Mouse (Mus musculus): ENCODE data around the gene Gm38100. TPM values are rescaled to one million over a fixed set of nuclear protein-coding genes. Genes with fewer than 3 reads are reported as not detected.

Gene Gm38100
- 0.11 TPM in 1 of 2 replicates, not detected in the other for polyA plus RNA-seq (2012; ENCODE audit: insufficient read depth, low replicate concordance)

- peaks cover 7% of the 10 kb centered on the region for H3K4me1 ChIP-seq
Observed at GRCm38 (mm10) chr1:175920029-175920428, at the start of gene Gm38100. Gene Gm38100 (plus strand): TSS chr1:175920329.

GRCm38 (mm10) chr1:175870716-175871115, 49.4 kb upstream of the Gm38100 start:
- Histone ChIP-seq H3K4me3 (replicated peaks) (no peak overlapping the region), H3K27me3 (replicated peaks) (no peaks in the 10 kb centered on the region), H3K36me3 (replicated peaks; ENCODE audit: low read length) (no peaks in the 10 kb centered on the region), H3K9me3 (no peaks in the 10 kb centered on the region), H3K4me1 (peaks cover 6% of the 10 kb centered on the region)
- TF ChIP-seq FLI1 (IDR thresholded peaks at IDR 0.05; ENCODE audit: low read length) (no peak), GATA1 (IDR thresholded peaks at IDR 0.05; ENCODE audit: borderline replicate concordance, low read length) (no peak)

More at GRCm38 (mm10) chr1:175920029-175920428, at the start of gene Gm38100:
- H3K36me3 ChIP-seq (replicated peaks; ENCODE audit: low read length) = no peaks in the 10 kb centered on the region
- TF ChIP-seq FLI1 (IDR thresholded peaks at IDR 0.05; ENCODE audit: low read length) = no peak
- TF ChIP-seq GATA1 (IDR thresholded peaks at IDR 0.05; ENCODE audit: borderline replicate concordance, low read length) = no peak
- peaks cover 12% of the 10 kb centered on the region for H3K27me3 ChIP-seq (replicated peaks)
- H3K9me3 ChIP-seq = no peaks in the 10 kb centered on the region
- H3K4me3 ChIP-seq (replicated peaks) = no peak within 1 kb of the TSS

DNA sequence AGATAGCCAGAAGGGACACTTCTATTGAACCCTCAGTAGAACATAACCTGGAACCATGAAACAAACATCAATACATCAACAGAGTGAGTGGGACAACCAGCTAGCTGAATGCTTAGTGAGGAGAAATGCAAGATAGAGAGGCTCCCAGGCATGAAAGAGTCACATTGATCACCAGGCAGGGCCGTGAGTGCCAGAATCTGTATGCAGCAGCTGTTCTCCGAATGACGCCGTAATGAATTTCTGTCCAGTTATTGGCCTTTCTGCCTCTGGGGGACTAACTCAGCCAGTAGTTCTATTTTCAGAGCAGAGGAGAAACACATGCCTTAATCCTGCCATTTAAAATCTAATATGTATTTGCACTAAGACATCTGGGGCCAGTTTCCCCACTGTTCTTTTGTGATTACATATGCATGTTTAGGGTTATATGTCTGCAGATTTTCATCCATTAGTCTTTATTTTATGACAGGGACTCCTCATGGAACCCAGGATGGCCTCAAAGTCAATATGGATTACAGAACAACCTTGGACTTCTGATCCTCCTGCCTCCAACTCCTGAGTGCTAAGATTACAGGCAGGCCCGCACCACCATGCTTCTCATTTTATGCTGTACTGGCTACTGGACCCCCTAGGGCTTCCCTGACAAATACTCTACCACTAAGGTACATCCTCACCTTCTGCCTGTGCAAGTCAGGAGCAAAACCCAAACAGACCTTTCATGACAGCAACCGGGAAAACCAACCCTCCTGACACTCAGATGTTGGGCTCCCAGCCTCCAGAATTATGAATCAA, 47.9 kb upstream of the Gm38100 start:
- no peaks in the 10 kb centered on the region for H3K36me3 ChIP-seq (replicated peaks; ENCODE audit: low read length)
- H3K27me3 ChIP-seq (replicated peaks) = no peaks in the 10 kb centered on the region

GRCm38 (mm10) chr1:175880453-175881296, 39.5 kb upstream of the Gm38100 start, which contains the start of gene Exo1:
Gene Exo1 (plus strand): TSS chr1:175880581.
- Histone ChIP-seq H3K27me3 (replicated peaks) (no peaks in the 10 kb centered on the region), H3K9me3 (no peaks in the 10 kb centered on the region), H3K4me1 (peaks cover 20% of the 10 kb centered on the region), H3K36me3 (replicated peaks; ENCODE audit: low read length) (peaks cover 35% of the 10 kb centered on the region), H3K4me3 (replicated peaks) (peak within 1 kb of the TSS; percentile 97)
- TF ChIP-seq FLI1 (IDR thresholded peaks at IDR 0.05; ENCODE audit: low read length) (no peak; the same call in none of the 2 replicates), GATA1 (IDR thresholded peaks at IDR 0.05; ENCODE audit: borderline replicate concordance, low read length) (no peak)

More for the DNA sequence above, 47.9 kb upstream of the Gm38100 start:
- Histone ChIP-seq H3K4me1 (peaks cover 6% of the 10 kb centered on the region), H3K9me3 (no peaks in the 10 kb centered on the region), H3K4me3 (replicated peaks) (no peak overlapping the region)
- TF ChIP-seq FLI1 (IDR thresholded peaks at IDR 0.05; ENCODE audit: low read length) (no peak), GATA1 (IDR thresholded peaks at IDR 0.05; ENCODE audit: borderline replicate concordance, low read length) (no peak)

DNA sequence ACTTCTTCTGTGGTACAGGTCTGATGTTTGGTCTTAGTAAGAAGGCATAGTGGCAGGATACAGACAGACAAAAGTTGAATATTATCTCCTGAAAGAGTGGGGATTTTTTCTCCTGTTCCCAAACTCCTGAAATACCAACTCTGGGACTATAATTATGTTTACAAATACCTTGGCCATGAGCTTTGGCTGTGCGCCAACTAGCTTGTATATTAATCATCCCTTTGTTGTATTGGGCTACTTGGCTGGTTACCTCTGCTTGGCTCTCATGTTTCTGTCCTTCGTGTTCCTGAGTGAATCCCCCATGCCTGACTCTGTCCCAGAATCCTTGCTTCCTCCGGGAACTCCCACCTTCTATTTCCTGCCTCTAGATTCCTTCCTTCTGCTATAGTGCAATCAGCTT, 36.7 kb upstream of the Gm38100 start:
- Histone ChIP-seq H3K4me1 (peaks cover 20% of the 10 kb centered on the region), H3K36me3 (replicated peaks; ENCODE audit: low read length) (peaks cover 56% of the 10 kb centered on the region), H3K4me3 (replicated peaks) (no peak overlapping the region), H3K27me3 (replicated peaks) (no peaks in the 10 kb centered on the region), H3K9me3 (no peaks in the 10 kb centered on the region)
- TF ChIP-seq FLI1 (IDR thresholded peaks at IDR 0.05; ENCODE audit: low read length) = no peak
- TF ChIP-seq GATA1 (IDR thresholded peaks at IDR 0.05; ENCODE audit: borderline replicate concordance, low read length) = no peak

DNA sequence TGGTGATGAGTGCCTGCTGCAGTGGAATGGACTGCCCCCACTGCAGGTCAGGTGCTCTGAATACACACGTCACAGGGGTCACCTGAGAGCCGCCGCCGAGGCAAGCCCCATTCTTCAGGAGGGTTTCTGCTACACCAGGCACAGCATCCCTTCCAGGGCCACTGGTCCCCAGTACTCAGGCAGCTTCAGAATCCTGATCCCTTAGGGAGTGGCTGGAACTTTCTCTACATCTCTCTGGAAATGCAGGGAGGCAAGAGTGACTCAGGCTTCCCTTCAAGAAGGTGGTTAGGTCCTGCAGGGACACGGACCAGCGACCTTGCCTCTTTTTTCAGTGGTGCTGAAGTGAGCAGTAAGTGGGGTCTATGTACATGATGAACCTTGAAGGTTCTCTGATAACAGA, 26.9 kb upstream of the Gm38100 start:
- no peak overlapping the region for H3K4me3 ChIP-seq (replicated peaks)
- peaks cover 73% of the 10 kb centered on the region for H3K36me3 ChIP-seq (replicated peaks; ENCODE audit: low read length)
- H3K27me3 ChIP-seq (replicated peaks) = no peaks in the 10 kb centered on the region
- no peaks in the 10 kb centered on the region for H3K9me3 ChIP-seq
- no peak for TF ChIP-seq GATA1 (IDR thresholded peaks at IDR 0.05; ENCODE audit: borderline replicate concordance, low read length)
- TF ChIP-seq FLI1 (IDR thresholded peaks at IDR 0.05; ENCODE audit: low read length) = no peak
- no peaks in the 10 kb centered on the region for H3K4me1 ChIP-seq

DNA sequence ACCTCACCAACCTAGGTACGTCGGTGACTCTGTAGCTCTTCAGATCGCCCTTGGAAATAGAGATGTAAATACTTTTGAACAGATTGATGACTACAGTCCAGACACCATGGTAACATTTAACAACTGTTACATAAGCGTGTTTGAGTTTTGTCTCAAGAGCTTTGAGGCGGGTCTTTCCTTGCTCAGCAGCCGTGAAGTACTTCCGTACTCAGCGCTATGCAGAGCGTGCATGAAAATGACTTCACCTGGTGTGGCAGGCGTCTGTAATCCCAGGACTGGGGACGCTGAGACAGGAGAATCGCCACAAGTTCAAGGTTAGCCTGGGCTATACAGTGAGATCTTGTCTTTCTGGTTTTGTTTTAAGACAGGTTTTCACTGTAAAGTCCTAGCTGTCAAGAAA, 26.4 kb upstream of the Gm38100 start:
- Histone ChIP-seq H3K4me1 (no peaks in the 10 kb centered on the region), H3K27me3 (replicated peaks) (no peaks in the 10 kb centered on the region), H3K9me3 (no peaks in the 10 kb centered on the region), H3K4me3 (replicated peaks) (no peak overlapping the region), H3K36me3 (replicated peaks; ENCODE audit: low read length) (peaks cover 72% of the 10 kb centered on the region)
- TF ChIP-seq FLI1 (IDR thresholded peaks at IDR 0.05; ENCODE audit: low read length) (no peak), GATA1 (IDR thresholded peaks at IDR 0.05; ENCODE audit: borderline replicate concordance, low read length) (no peak)

- peaks cover 5% of the 10 kb centered on the region for H3K27me3 ChIP-seq (replicated peaks)
- H3K4me3 ChIP-seq (replicated peaks) = no peak overlapping the region
- TF ChIP-seq FLI1 (IDR thresholded peaks at IDR 0.05; ENCODE audit: low read length) = no peak
- no peak for TF ChIP-seq GATA1 (IDR thresholded peaks at IDR 0.05; ENCODE audit: borderline replicate concordance, low read length)
- no peaks in the 10 kb centered on the region for H3K9me3 ChIP-seq
- H3K4me1 ChIP-seq = 0 out of 2 replicates have a peak, but pooled peaks cover 3% of the 10 kb centered on the region
- H3K36me3 ChIP-seq (replicated peaks; ENCODE audit: low read length) = peaks cover 43% of the 10 kb centered on the region
Observed at GRCm38 (mm10) chr1:175911207-175911606, 8.9 kb upstream of the Gm38100 start.

DNA sequence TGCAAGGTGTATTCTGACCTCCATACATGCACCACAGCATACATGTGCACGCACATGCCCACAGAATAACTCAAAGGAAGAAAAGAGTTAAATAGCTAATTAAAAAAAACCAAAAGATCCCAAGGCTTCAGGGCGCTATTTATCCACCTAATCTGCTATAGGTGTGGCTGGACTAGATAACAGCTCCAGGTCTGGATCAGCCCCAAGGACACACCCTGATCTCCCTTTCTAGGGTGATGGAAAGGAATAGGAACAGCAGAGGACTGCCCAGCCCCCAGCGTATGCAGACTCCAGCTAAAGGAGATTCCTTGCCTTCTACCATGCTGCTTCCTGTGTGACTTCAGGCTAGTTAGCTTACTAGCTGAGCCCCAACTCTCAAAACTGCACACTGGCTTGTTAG, 8.1 kb upstream of the Gm38100 start:
- H3K4me1 ChIP-seq = 0 out of 2 replicates have a peak, but pooled peaks cover 3% of the 10 kb centered on the region
- TF ChIP-seq GATA1 (IDR thresholded peaks at IDR 0.05; ENCODE audit: borderline replicate concordance, low read length) (no peak), FLI1 (IDR thresholded peaks at IDR 0.05; ENCODE audit: low read length) (no peak)
- peaks cover 5% of the 10 kb centered on the region for H3K27me3 ChIP-seq (replicated peaks)
- no peak overlapping the region for H3K4me3 ChIP-seq (replicated peaks)
- H3K36me3 ChIP-seq (replicated peaks; ENCODE audit: low read length) = peaks cover 34% of the 10 kb centered on the region
- H3K9me3 ChIP-seq = no peaks in the 10 kb centered on the region

All from megakaryocyte, embryonic 14.5 days (primary cell).